Mouse (Mus musculus): Measurements from ENCODE around the gene B230118H07Rik. TPM values are rescaled to one million over a fixed set of nuclear protein-coding genes. Genes with fewer than 3 reads are reported as not detected.

B230118H07Rik gene
- total and polyA plus RNA-seq, 3 experiments: 5.0 to 12.6 (median 9.7) TPM

GRCm38 (mm10) chr2:101628297-101629236, 20.8 kb downstream of the B230118H07Rik start:
- peak; percentile 87 for DNase-seq (ENCODE audit: extremely low read depth)
- no peaks in the 10 kb centered on the region for H3K9me3 ChIP-seq (replicated peaks; ENCODE audit: low read length)
- no peaks in the 10 kb centered on the region for H3K36me3 ChIP-seq (replicated peaks in 1 of 2; ENCODE audit: control insufficient read depth in 1 of 2, insufficient read depth in 1 of 2, low read length in 1 of 2)
- H3K9ac ChIP-seq (ENCODE audit: insufficient read depth, low read depth): peak overlapping the region; percentile 52
- dilution Hi-C loops (cut with MboI; ENCODE audit: extremely low pct_ligation_motif_present, extremely low pct_unique_long_range_greater_than_20kb, low sequenced_read_pairs) (no loop called here), in situ Hi-C loops (cut with MboI; ENCODE audit: low pct_ligation_motif_present, low pct_unique_long_range_greater_than_20kb, low sequenced_read_pairs) (no loop called here)
- peak overlapping the region; percentile 93 for H3K4me2 ChIP-seq (ENCODE audit: insufficient read depth, low read depth, poor library complexity, severe bottlenecking)
- H3K79me2 ChIP-seq (replicated peaks; ENCODE audit: control insufficient read depth, extremely low read depth, insufficient read depth, poor library complexity, severe bottlenecking): no peaks in the 10 kb centered on the region
- H3K4me3 ChIP-seq (replicated peaks in 1 of 3; ENCODE audit: low read depth in 2 of 3, low read length in 2 of 3, poor library complexity in 1 of 3): peak overlapping the region; percentile 57 to 66 (median 66)
- peak; percentile 99 for TF ChIP-seq HCFC1 (IDR thresholded peaks at IDR 0.05; ENCODE audit: low read depth, low read length)
- TF ChIP-seq E2F4 (IDR thresholded peaks at IDR 0.05; ENCODE audit: insufficient replicate concordance, low read depth, low read length): no peak
- peak; percentile 40; the same call in 1 of the 2 replicates for TF ChIP-seq SIN3A (IDR thresholded peaks at IDR 0.05; ENCODE audit: low read length)
- TF ChIP-seq GABPA (IDR thresholded peaks at IDR 0.05; ENCODE audit: insufficient replicate concordance, low read depth, low read length): peak; percentile 59; the same call in 1 of the 2 replicates
- peak; percentile 96; the same call in 1 of the 2 replicates for TF ChIP-seq KAT2A (IDR thresholded peaks at IDR 0.05; ENCODE audit: insufficient replicate concordance, low read length)
- TF ChIP-seq TBP (conservative IDR thresholded peaks at IDR 0.05; ENCODE audit: low read depth, low read length): no peak
- peak; percentile 27; the same call in 1 of the 2 replicates for TF ChIP-seq MAX (IDR thresholded peaks at IDR 0.05; ENCODE audit: low read length)
- peak; percentile 39; the same call in 1 of the 2 replicates for TF ChIP-seq MXI1 (IDR thresholded peaks at IDR 0.05; ENCODE audit: low read depth, low read length)
- no peak overlapping the region for H3K27ac ChIP-seq (ENCODE audit: insufficient read depth, low read depth)
- H3K4me1 ChIP-seq (ENCODE audit: control insufficient read depth in 1 of 2, insufficient read depth in 2 of 2): no peaks in the 10 kb centered on the region
- peaks cover 21% of the 10 kb centered on the region for H3K27me3 ChIP-seq (replicated peaks)

GRCm38 (mm10) chr2:101627227-101627626, 22.1 kb downstream of the B230118H07Rik start:
- no peak for TF ChIP-seq GABPA (IDR thresholded peaks at IDR 0.05; ENCODE audit: insufficient replicate concordance, low read depth, low read length)
- no peak for TF ChIP-seq SIN3A (IDR thresholded peaks at IDR 0.05; ENCODE audit: low read length)
- TF ChIP-seq NELFE (IDR thresholded peaks at IDR 0.05; ENCODE audit: low read depth, low read length): no peak
- no peak for TF ChIP-seq MEF2A (IDR thresholded peaks at IDR 0.05; ENCODE audit: borderline replicate concordance, low read depth, low read length)
- no peak for TF ChIP-seq SMC3 (IDR thresholded peaks at IDR 0.05; ENCODE audit: low read depth, low read length)
- no peak for TF ChIP-seq USF1 (IDR thresholded peaks at IDR 0.05; ENCODE audit: low read depth, low read length)
- TF ChIP-seq CHD2 (IDR thresholded peaks at IDR 0.05; ENCODE audit: low read length): no peak
- TF ChIP-seq EP300 (IDR thresholded peaks at IDR 0.05; ENCODE audit: low read length): no peak
- TF ChIP-seq JUND (conservative IDR thresholded peaks at IDR 0.05; ENCODE audit: low read depth, low read length): no peak
- no peak for TF ChIP-seq KAT2A (IDR thresholded peaks at IDR 0.05; ENCODE audit: insufficient replicate concordance, low read length)
- in situ Hi-C loops (cut with MboI; ENCODE audit: low pct_ligation_motif_present, low pct_unique_long_range_greater_than_20kb, low sequenced_read_pairs): no loop called here

More at GRCm38 (mm10) chr2:101627227-101627626, 22.1 kb downstream of the B230118H07Rik start:
- no peak overlapping the region for H3K27ac ChIP-seq (ENCODE audit: insufficient read depth, low read depth)
- no peak overlapping the region for H3K4me2 ChIP-seq (ENCODE audit: insufficient read depth, low read depth, poor library complexity, severe bottlenecking)
- H3K9ac ChIP-seq (ENCODE audit: insufficient read depth, low read depth): no peak overlapping the region
- DNase-seq (ENCODE audit: extremely low read depth): no peak
- H3K4me1 ChIP-seq (ENCODE audit: control insufficient read depth in 1 of 2, insufficient read depth in 2 of 2): no peaks in the 10 kb centered on the region
- H3K36me3 ChIP-seq (replicated peaks in 1 of 2; ENCODE audit: control insufficient read depth in 1 of 2, insufficient read depth in 1 of 2, low read length in 1 of 2): no peaks in the 10 kb centered on the region
- no peak overlapping the region for H3K4me3 ChIP-seq (replicated peaks in 1 of 3; ENCODE audit: low read depth in 2 of 3, low read length in 2 of 3, poor library complexity in 1 of 3)
- dilution Hi-C loops (cut with MboI; ENCODE audit: extremely low pct_ligation_motif_present, extremely low pct_unique_long_range_greater_than_20kb, low sequenced_read_pairs): no loop called here
- H3K27me3 ChIP-seq (replicated peaks): peaks cover 17% of the 10 kb centered on the region
- H3K9me3 ChIP-seq (replicated peaks; ENCODE audit: low read length): no peaks in the 10 kb centered on the region
- no peaks in the 10 kb centered on the region for H3K79me2 ChIP-seq (replicated peaks; ENCODE audit: control insufficient read depth, extremely low read depth, insufficient read depth, poor library complexity, severe bottlenecking)
